Mouse (Mus musculus) MEL (cell line): Measurements from ENCODE around the gene Gm49395. TPM values are rescaled to one million over a fixed set of nuclear protein-coding genes. Genes with fewer than 3 reads are reported as not detected.

Experiments
- DNase-seq: peaks from one replicate; pipeline ENCODE4 v3.0.0; 2011; ENCODE audit warnings: low read depth, low spot score
- H3K27ac ChIP-seq: 2 replicates; pipeline ENCODE4 v1.5.1; 2012; ENCODE audit warnings: low read depth, mild to moderate bottlenecking, control low read depth, low read length, moderate library complexity; ENCODE audit not compliant: control insufficient read depth
- H3K27me3 ChIP-seq, 2 experiments: fragments of 150-350 bp in 1 of 2; sonication (generic) in 1 of 2; 2 replicates each; pipeline ENCODE4 v1.6.1; 2012; ENCODE audit warnings: low read length in 2 of 2, mild to moderate bottlenecking in 2 of 2, improper control_type of control experiment in 1 of 2, moderate library complexity in 1 of 2; ENCODE audit not compliant: insufficient read depth in 2 of 2, control insufficient read depth in 1 of 2
- H3K36me3 ChIP-seq, 2 experiments: 2 replicates each; pipeline ENCODE4 v1.6.1; 2012 to 2014; ENCODE audit warnings: low read length in 2 of 2, improper control_type of control experiment in 1 of 2, inconsistent platforms in 1 of 2, mild to moderate bottlenecking in 1 of 2; ENCODE audit not compliant: insufficient read depth in 2 of 2, control insufficient read depth in 1 of 2
- H3K4me1 ChIP-seq, 2 experiments: fragments of 150-350 bp in 1 of 2; sonication (generic) in 1 of 2; 2 replicates each; pipeline ENCODE4 v1.6.1; 2012; ENCODE audit warnings: low read length in 2 of 2, improper control_type of control experiment in 1 of 2, mild to moderate bottlenecking in 1 of 2; ENCODE audit not compliant: insufficient read depth in 2 of 2, control insufficient read depth in 1 of 2
- H3K4me3 ChIP-seq, 2 experiments: fragments of 150-350 bp in 1 of 2; sonication (generic) in 1 of 2; 2 replicates each; pipeline ENCODE4 v1.5.1; 2012; ENCODE audit warnings: low read depth in 2 of 2, low read length in 2 of 2, mild to moderate bottlenecking in 2 of 2, moderate library complexity in 2 of 2, control low read depth in 1 of 2, improper control_type of control experiment in 1 of 2; ENCODE audit not compliant: control insufficient read depth in 1 of 2, insufficient read depth in 1 of 2
- H3K79me2 ChIP-seq: 2 replicates; pipeline ENCODE4 v1.6.1; 2012; ENCODE audit warnings: mild to moderate bottlenecking, low read length, moderate library complexity; ENCODE audit not compliant: control insufficient read depth, poor library complexity, insufficient read depth
- H3K9ac ChIP-seq: 2 replicates; pipeline ENCODE4 v1.6.1; 2012; ENCODE audit warnings: low read depth, mild to moderate bottlenecking, control low read depth, low read length, moderate library complexity; ENCODE audit not compliant: control insufficient read depth, poor library complexity, severe bottlenecking
- H3K9me3 ChIP-seq: fragments of 150-350 bp; sonication (generic); replicated peaks from 2 replicates; pipeline ENCODE4 v1.6.1; 2012; ENCODE audit warnings: mild to moderate bottlenecking, low read length, improper control_type of control experiment, moderate library complexity; ENCODE audit not compliant: insufficient read depth
- BHLHE40 ChIP-seq: IDR thresholded peaks from 2 replicates; pipeline ENCODE4 v1.6.1; 2012; ENCODE audit warnings: low read depth, mild to moderate bottlenecking, inconsistent platforms, low read length, improper control_type of control experiment, borderline replicate concordance
- CHD1 ChIP-seq: IDR thresholded peaks from 2 replicates; pipeline ENCODE4 v1.6.1; 2012; ENCODE audit warnings: low read depth, mild to moderate bottlenecking, inconsistent platforms, low read length, improper control_type of control experiment
- CHD2 ChIP-seq: IDR thresholded peaks from 2 replicates; pipeline ENCODE4 v1.6.1; 2011; ENCODE audit warnings: low read length, improper control_type of control experiment
- E2F4 ChIP-seq: IDR thresholded peaks from 2 replicates; pipeline ENCODE4 v1.6.1; 2011; ENCODE audit warnings: low read depth, low read length, improper control_type of control experiment, borderline replicate concordance
- ELF1 ChIP-seq: IDR thresholded peaks from 2 replicates; pipeline ENCODE4 v1.6.1; 2014; ENCODE audit warnings: low read depth, mild to moderate bottlenecking, inconsistent platforms, low read length, improper control_type of control experiment, moderate library complexity
- EP300 ChIP-seq, 2 experiments: IDR thresholded peaks; 2 replicates each; pipeline ENCODE4 v1.6.1; 2011; ENCODE audit warnings: improper control_type of control experiment in 2 of 2, low read length in 2 of 2, low read depth in 1 of 2, mild to moderate bottlenecking in 1 of 2
- ETS1 ChIP-seq: IDR thresholded peaks from 2 replicates; pipeline ENCODE4 v1.6.1; 2012; ENCODE audit warnings: low read depth, mild to moderate bottlenecking, inconsistent platforms, low read length, improper control_type of control experiment, moderate library complexity
- GABPA ChIP-seq: IDR thresholded peaks from 2 replicates; pipeline ENCODE4 v1.6.1; 2012; ENCODE audit warnings: low read depth, mild to moderate bottlenecking, inconsistent platforms, low read length, improper control_type of control experiment, moderate library complexity
- GATA1 ChIP-seq: IDR thresholded peaks from 2 replicates; pipeline ENCODE4 v1.6.1; 2011; ENCODE audit warnings: low read depth, low read length, improper control_type of control experiment
- KAT2A ChIP-seq: conservative IDR thresholded peaks from 2 replicates; pipeline ENCODE4 v1.6.1; 2012; ENCODE audit warnings: low read depth, low read length, improper control_type of control experiment, inconsistent platforms
- MAZ ChIP-seq: IDR thresholded peaks from 2 replicates; pipeline ENCODE4 v1.6.1; 2012; ENCODE audit warnings: low read depth, mild to moderate bottlenecking, inconsistent platforms, low read length, improper control_type of control experiment
- MEF2A ChIP-seq: IDR thresholded peaks from 2 replicates; pipeline ENCODE4 v1.6.1; 2014; ENCODE audit warnings: low read depth, mild to moderate bottlenecking, inconsistent platforms, low read length, improper control_type of control experiment; ENCODE audit not compliant: poor library complexity, insufficient replicate concordance, severe bottlenecking; ENCODE audit errors: extremely low read depth
- MXI1 ChIP-seq: IDR thresholded peaks from 2 replicates; pipeline ENCODE4 v1.6.1; 2011; ENCODE audit warnings: mild to moderate bottlenecking, low read depth, low read length, improper control_type of control experiment
- NELFE ChIP-seq: IDR thresholded peaks from 2 replicates; pipeline ENCODE4 v1.6.1; 2011; ENCODE audit warnings: low read depth, low read length, improper control_type of control experiment
- POLR2A ChIP-seq, 2 experiments: IDR thresholded peaks; 2 replicates each; pipeline ENCODE4 v1.6.1; 2011 to 2012; ENCODE audit warnings: low read length in 2 of 2, mild to moderate bottlenecking in 2 of 2, control low read depth in 1 of 2, improper control_type of control experiment in 1 of 2, low read depth in 1 of 2, moderate library complexity in 1 of 2; ENCODE audit not compliant: control insufficient read depth in 1 of 2, insufficient read depth in 1 of 2, poor library complexity in 1 of 2
- POLR2AphosphoS5 ChIP-seq: IDR thresholded peaks from 2 replicates; pipeline ENCODE4 v1.6.1; 2012; ENCODE audit warnings: low read depth, borderline replicate concordance, mild to moderate bottlenecking, inconsistent platforms, low read length, moderate library complexity, mixed read lengths
- RAD21 ChIP-seq: IDR thresholded peaks from 2 replicates; pipeline ENCODE4 v1.6.1; 2011; ENCODE audit warnings: mild to moderate bottlenecking, low read depth, low read length, improper control_type of control experiment
- RCOR1 ChIP-seq: IDR thresholded peaks from 2 replicates; pipeline ENCODE4 v1.6.1; 2012; ENCODE audit warnings: low read depth, mild to moderate bottlenecking, inconsistent platforms, low read length, improper control_type of control experiment
- SIN3A ChIP-seq: IDR thresholded peaks from 2 replicates; pipeline ENCODE4 v1.6.1; 2012; ENCODE audit warnings: low read length, improper control_type of control experiment, inconsistent platforms
- SMC3 ChIP-seq: IDR thresholded peaks from 2 replicates; pipeline ENCODE4 v1.6.1; 2011; ENCODE audit warnings: low read depth, low read length, improper control_type of control experiment
- TBP ChIP-seq: IDR thresholded peaks from 2 replicates; pipeline ENCODE4 v1.8.0; 2011; ENCODE audit warnings: low read depth, low read length, improper control_type of control experiment
- USF1 ChIP-seq: IDR thresholded peaks from 2 replicates; pipeline ENCODE4 v1.6.1; 2014; ENCODE audit warnings: low read depth, mild to moderate bottlenecking, inconsistent platforms, low read length, improper control_type of control experiment, moderate library complexity
- USF2 ChIP-seq, 2 experiments: IDR thresholded peaks; 2 replicates each; pipeline ENCODE4 v1.6.1; 2011 to 2012; ENCODE audit warnings: improper control_type of control experiment in 2 of 2, low read length in 2 of 2, borderline replicate concordance in 1 of 2, inconsistent platforms in 1 of 2, low read depth in 1 of 2, mild to moderate bottlenecking in 1 of 2; ENCODE audit not compliant: insufficient read depth in 1 of 2
- ZKSCAN1 ChIP-seq: IDR thresholded peaks from 2 replicates; pipeline ENCODE4 v1.6.1; 2012; ENCODE audit warnings: low read depth, mild to moderate bottlenecking, inconsistent platforms, low read length, improper control_type of control experiment, moderate library complexity
- ZMIZ1 ChIP-seq: IDR thresholded peaks from 2 replicates; pipeline ENCODE4 v1.6.1; 2012; ENCODE audit warnings: low read depth, mild to moderate bottlenecking, inconsistent platforms, low read length, improper control_type of control experiment, moderate library complexity
- ZNF384 ChIP-seq: IDR thresholded peaks from 2 replicates; pipeline ENCODE4 v1.6.1; 2012; ENCODE audit warnings: low read depth, mild to moderate bottlenecking, inconsistent platforms, low read length, improper control_type of control experiment
- polyA plus RNA-seq, 2 experiments: library from polyadenylated mRNA; stranded (reverse) in 1 of 2; unstranded in 1 of 2; fragments of >175 nt in 1 of 2; fragments of >200 nt in 1 of 2; gene quantifications; 2 replicates each; pipeline versions ENCODE4 v1.2.1 to v1.2.4; 2012; ENCODE audit warnings: low replicate concordance in 2 of 2, low read depth in 1 of 2; ENCODE audit not compliant: insufficient read length in 2 of 2, insufficient read depth in 1 of 2, missing spikeins in 1 of 2
- total RNA-seq: library from RNA; depleted of rRNA; stranded (reverse); fragments of 300-350 nt; gene quantifications from 2 replicates; pipeline ENCODE4 v1.2.3, GENCODE M21; 2012

Gm49395 gene
- total and polyA plus RNA-seq, 3 experiments = 0.31 TPM; not detected in 2

- no peaks in the 10 kb centered on the region for H3K4me1 ChIP-seq
- H3K36me3 ChIP-seq = no peaks in the 10 kb centered on the region
- no peaks in the 10 kb centered on the region for H3K79me2 ChIP-seq
- TF ChIP-seq SIN3A (no peak), GATA1 (no peak), BHLHE40 (no peak), MXI1 (no peak), CHD1 (no peak), NELFE (no peak), POLR2A (IDR thresholded peaks at IDR 0.05; ENCODE audit: control insufficient read depth in 1 of 2, insufficient read depth in 1 of 2, low read depth in 1 of 2, low read length in 2 of 2, poor library complexity in 1 of 2) (no peak), ZKSCAN1 (no peak), POLR2AphosphoS5 (no peak), EP300 (IDR thresholded peaks at IDR 0.05; ENCODE audit: low read depth in 1 of 2, low read length in 2 of 2) (no peak), USF2 (IDR thresholded peaks at IDR 0.05; ENCODE audit: borderline replicate concordance in 1 of 2, insufficient read depth in 1 of 2, low read depth in 1 of 2, low read length in 2 of 2) (no peak), ELF1 (no peak), ZMIZ1 (no peak), RCOR1 (no peak), KAT2A (no peak)
- H3K4me3 ChIP-seq = no peak overlapping the region
- no peaks in the 10 kb centered on the region for H3K27me3 ChIP-seq
- no peaks in the 10 kb centered on the region for H3K9me3 ChIP-seq
- H3K9ac ChIP-seq = no peak overlapping the region
- no peak overlapping the region for H3K27ac ChIP-seq
- DNase-seq = no peak
Observed at GRCm38 (mm10) chr13:115102754-115103153, 1.0 kb upstream of the Gm49395 start.

GRCm38 (mm10) chr13:115100381-115101177, 1.1 kb downstream of the Gm49395 start:
- H3K4me3 ChIP-seq = no peak overlapping the region
- H3K27ac ChIP-seq = no peak overlapping the region
- H3K36me3 ChIP-seq = no peaks in the 10 kb centered on the region
- no peaks in the 10 kb centered on the region for H3K27me3 ChIP-seq
- H3K9me3 ChIP-seq = no peaks in the 10 kb centered on the region
- TF ChIP-seq POLR2AphosphoS5 (no peak), CHD2 (no peak), MXI1 (no peak), NELFE (no peak), MEF2A (no peak), E2F4 (no peak), SIN3A (no peak), SMC3 (no peak), USF2 (IDR thresholded peaks at IDR 0.05; ENCODE audit: borderline replicate concordance in 1 of 2, insufficient read depth in 1 of 2, low read depth in 1 of 2, low read length in 2 of 2) (no peak), GATA1 (no peak), RAD21 (no peak), MAZ (no peak), ZKSCAN1 (no peak), RCOR1 (no peak), GABPA (no peak), ZNF384 (no peak), TBP (no peak), USF1 (no peak), ETS1 (no peak)
- no peaks in the 10 kb centered on the region for H3K79me2 ChIP-seq
- H3K9ac ChIP-seq = no peak overlapping the region
- no peaks in the 10 kb centered on the region for H3K4me1 ChIP-seq
- no peak for DNase-seq
